Mouse (Mus musculus) duodenum, adult 2 months (tissue): ENCODE data around the gene Rbm31y. TPM values are rescaled to one million over a fixed set of nuclear protein-coding genes. Genes with fewer than 3 reads are reported as not detected.

Source experiments
- polyA plus RNA-seq: library from polyadenylated mRNA; depleted of rRNA; stranded (reverse); fragments of >200 nt; gene quantifications from 2 replicates; pipeline ENCODE4 v1.2.3, GENCODE M21; 2012; ENCODE audit warnings: low replicate concordance; rRNA removed

The Rbm31y gene
- polyA plus RNA-seq, result not detected in 2 replicates

GRCm38 (mm10) chrY:17400461-17400860 lies at the start of gene Rbm31y:
Rbm31y (plus strand) TSS chrY:17400761.

